Mouse (Mus musculus): ENCODE measurements at regions not wholly inside any gene's neighbourhood (a gene's known extent, or its start where the extent isn't known, plus 50 kb on each side); places are given as distances from the start of the nearest gene placed in this dataset.

- no peak for ATAC-seq
- Histone ChIP-seq H3K27me3 (ENCODE audit: insufficient read depth, low read length) (no peaks in the 10 kb centered on the region), H3K9me3 (ENCODE audit: low read length) (no peaks in the 10 kb centered on the region), H3K4me1 (ENCODE audit: insufficient read depth) (no peaks in the 10 kb centered on the region), H3K27ac (ENCODE audit: low read depth, low read length) (no peak overlapping the region), H3K36me3 (ENCODE audit: insufficient read depth) (no peaks in the 10 kb centered on the region), H3K9ac (no peak overlapping the region), H3K4me2 (ENCODE audit: low read depth) (no peak overlapping the region), H3K4me3 (ENCODE audit: low read depth, low read length) (no peak overlapping the region)
- no peak for TF ChIP-seq CTCF (IDR thresholded peaks at IDR 0.05; ENCODE audit: low read depth)
- no peak for DNase-seq
These were observed 261.3 kb downstream of the Pik3r1 start for GRCm38 (mm10) chr13:101506696-101507095.

- no peaks in the 10 kb centered on the region for H3K36me3 ChIP-seq (ENCODE audit: insufficient read depth)
- TF ChIP-seq CTCF (IDR thresholded peaks at IDR 0.05; ENCODE audit: low read depth) = no peak
- no peak overlapping the region for H3K27ac ChIP-seq (ENCODE audit: low read depth, low read length)
- no peak overlapping the region for H3K4me2 ChIP-seq (ENCODE audit: low read depth)
- no peak overlapping the region for H3K9ac ChIP-seq
- no peaks in the 10 kb centered on the region for H3K9me3 ChIP-seq (ENCODE audit: low read length)
- H3K4me1 ChIP-seq (ENCODE audit: insufficient read depth) = no peaks in the 10 kb centered on the region
- WGBS = 86% methylated on average over 1 of the region's 1 CpGs
- H3K4me3 ChIP-seq (ENCODE audit: low read depth, low read length) = no peak overlapping the region
- DNase-seq = no peak
- no peak for ATAC-seq
- no peaks in the 10 kb centered on the region for H3K27me3 ChIP-seq (ENCODE audit: insufficient read depth, low read length)
These were observed 263.0 kb downstream of the Pik3r1 start for GRCm38 (mm10) chr13:101505054-101505453.

GRCm38 (mm10) chr13:101504241-101504640 lies 263.8 kb downstream of the Pik3r1 start:
- WGBS = 66% methylated on average over 5 of the region's 5 CpGs
- Histone ChIP-seq H3K4me3 (ENCODE audit: low read depth, low read length) (no peak overlapping the region), H3K9ac (no peak overlapping the region)

GRCm38 (mm10) chr13:101501845-101502284 lies 266.2 kb downstream of the Pik3r1 start:
- WGBS = 44% methylated on average over 5 of the region's 5 CpGs
- TF ChIP-seq CTCF (IDR thresholded peaks at IDR 0.05; ENCODE audit: low read depth) = no peak
- Histone ChIP-seq H3K4me3 (ENCODE audit: low read depth, low read length) (no peak overlapping the region), H3K36me3 (ENCODE audit: insufficient read depth) (no peaks in the 10 kb centered on the region), H3K4me1 (ENCODE audit: insufficient read depth) (no peaks in the 10 kb centered on the region), H3K9ac (no peak overlapping the region), H3K27me3 (ENCODE audit: insufficient read depth, low read length) (no peaks in the 10 kb centered on the region), H3K4me2 (ENCODE audit: low read depth) (no peak overlapping the region), H3K27ac (ENCODE audit: low read depth, low read length) (no peak overlapping the region), H3K9me3 (ENCODE audit: low read length) (no peaks in the 10 kb centered on the region)
- ATAC-seq (peak; percentile 36; the same call in 1 of the 2 replicates), DNase-seq (no peak)

More at GRCm38 (mm10) chr13:101504241-101504640, 263.8 kb downstream of the Pik3r1 start:
- no peak for DNase-seq
- Histone ChIP-seq H3K27ac (ENCODE audit: low read depth, low read length) (no peak overlapping the region), H3K36me3 (ENCODE audit: insufficient read depth) (no peaks in the 10 kb centered on the region), H3K4me1 (ENCODE audit: insufficient read depth) (no peaks in the 10 kb centered on the region), H3K4me2 (ENCODE audit: low read depth) (no peak overlapping the region), H3K27me3 (ENCODE audit: insufficient read depth, low read length) (no peaks in the 10 kb centered on the region), H3K9me3 (ENCODE audit: low read length) (no peaks in the 10 kb centered on the region)
- no peak for ATAC-seq
- no peak for TF ChIP-seq CTCF (IDR thresholded peaks at IDR 0.05; ENCODE audit: low read depth)

- no peak for ATAC-seq
- H3K4me1 ChIP-seq (ENCODE audit: insufficient read depth) = no peaks in the 10 kb centered on the region
- H3K9me3 ChIP-seq (ENCODE audit: low read length) = no peaks in the 10 kb centered on the region
- no peak overlapping the region for H3K4me3 ChIP-seq (ENCODE audit: low read depth, low read length)
- DNase-seq = no peak
- no peak overlapping the region for H3K4me2 ChIP-seq (ENCODE audit: low read depth)
- TF ChIP-seq CTCF (IDR thresholded peaks at IDR 0.05; ENCODE audit: low read depth) = no peak
- H3K9ac ChIP-seq = no peak overlapping the region
- 74% methylated on average over 3 of the region's 3 CpGs for WGBS
- no peaks in the 10 kb centered on the region for H3K36me3 ChIP-seq (ENCODE audit: insufficient read depth)
- H3K27me3 ChIP-seq (ENCODE audit: insufficient read depth, low read length) = no peaks in the 10 kb centered on the region
- no peak overlapping the region for H3K27ac ChIP-seq (ENCODE audit: low read depth, low read length)
These were observed 267.0 kb downstream of the Pik3r1 start for GRCm38 (mm10) chr13:101501061-101501460.

GRCm38 (mm10) chr13:101491835-101492234 lies 276.2 kb downstream of the Pik3r1 start:
- no peak for ATAC-seq
- H3K36me3 ChIP-seq (ENCODE audit: insufficient read depth) = no peaks in the 10 kb centered on the region
- WGBS = 30% methylated on average over 3 of the region's 3 CpGs
- TF ChIP-seq CTCF (IDR thresholded peaks at IDR 0.05; ENCODE audit: low read depth) = no peak
- no peak overlapping the region for H3K4me2 ChIP-seq (ENCODE audit: low read depth)
- DNase-seq = no peak
- peak overlapping the region; percentile 21; the same call in 1 of the 2 replicates for H3K27ac ChIP-seq (ENCODE audit: low read depth, low read length)
- H3K4me1 ChIP-seq (ENCODE audit: insufficient read depth) = no peaks in the 10 kb centered on the region
- no peaks in the 10 kb centered on the region for H3K9me3 ChIP-seq (ENCODE audit: low read length)
- no peak overlapping the region for H3K9ac ChIP-seq
- no peak overlapping the region for H3K4me3 ChIP-seq (ENCODE audit: low read depth, low read length)
- no peaks in the 10 kb centered on the region for H3K27me3 ChIP-seq (ENCODE audit: insufficient read depth, low read length)

GRCm38 (mm10) chr13:101490961-101491360 lies 277.1 kb downstream of the Pik3r1 start:
- no peak for TF ChIP-seq CTCF (IDR thresholded peaks at IDR 0.05; ENCODE audit: low read depth)
- no peak overlapping the region for H3K4me2 ChIP-seq (ENCODE audit: low read depth)
- H3K9ac ChIP-seq = no peak overlapping the region
- peak overlapping the region; percentile 45; the same call in 1 of the 2 replicates for H3K27ac ChIP-seq (ENCODE audit: low read depth, low read length)
- H3K9me3 ChIP-seq (ENCODE audit: low read length) = no peaks in the 10 kb centered on the region
- 63% methylated on average over 5 of the region's 5 CpGs for WGBS
- no peak overlapping the region for H3K4me3 ChIP-seq (ENCODE audit: low read depth, low read length)
- ATAC-seq (peak; percentile 68), DNase-seq (peak; percentile 54)
- H3K4me1 ChIP-seq (ENCODE audit: insufficient read depth) = no peaks in the 10 kb centered on the region
- H3K36me3 ChIP-seq (ENCODE audit: insufficient read depth) = no peaks in the 10 kb centered on the region
- H3K27me3 ChIP-seq (ENCODE audit: insufficient read depth, low read length) = no peaks in the 10 kb centered on the region

Data from forebrain, postnatal 0 days (tissue).